Mouse (Mus musculus) ES-CJ7 (cell line): ENCODE results near the gene Olfr91.

Experiments used
- DNase-seq: peaks from one replicate; pipeline ENCODE4 v3.0.0; 2011; ENCODE audit warnings: low read depth, low spot score

Gene Olfr91

GRCm38 (mm10) chr17:37061435-37061834, 36.6 kb downstream of the Olfr91 start:
- DNase-seq = no peak

- no peak for DNase-seq
Observed at GRCm38 (mm10) chr17:37056957-37057356, 41.1 kb downstream of the Olfr91 start.

DNA sequence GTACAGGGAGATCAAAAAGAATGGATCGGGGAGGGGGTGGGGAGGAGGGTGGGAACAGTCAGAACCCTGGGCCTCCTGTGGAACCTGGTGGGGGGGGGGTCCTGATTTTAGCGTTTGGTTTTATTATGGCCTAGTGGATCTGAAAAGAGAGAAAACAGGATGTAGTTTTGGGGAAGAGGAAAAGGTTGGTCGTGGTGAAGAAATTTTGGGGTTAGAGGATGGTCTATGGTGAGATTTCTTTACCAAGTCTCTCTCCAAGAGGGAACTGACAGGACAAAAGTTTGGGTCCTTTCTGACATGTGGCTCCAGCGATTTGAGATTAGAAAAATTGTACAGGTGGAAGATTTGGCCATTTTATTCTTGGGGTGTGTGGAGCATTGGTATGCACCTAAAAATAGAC, 46.3 kb downstream of the Olfr91 start:
- no peak for DNase-seq

DNA sequence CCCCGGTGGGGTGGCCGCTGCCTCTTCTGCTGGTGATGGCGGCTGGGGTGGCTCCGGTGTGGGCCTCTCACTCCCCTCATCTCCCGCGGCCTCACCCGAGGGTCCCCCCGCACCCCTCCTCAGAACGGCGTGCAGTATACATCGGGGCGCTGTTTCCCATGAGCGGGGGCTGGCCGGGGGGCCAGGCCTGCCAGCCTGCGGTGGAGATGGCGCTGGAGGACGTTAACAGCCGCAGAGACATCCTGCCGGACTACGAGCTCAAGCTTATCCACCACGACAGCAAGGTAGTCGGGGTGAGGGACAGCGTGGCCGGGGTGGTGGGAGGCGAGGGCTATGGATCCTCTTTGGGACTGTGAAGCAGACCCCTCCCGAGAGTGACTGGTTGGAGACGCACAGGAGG, 47.2 kb downstream of the Olfr91 start:
- no peak for DNase-seq

DNA sequence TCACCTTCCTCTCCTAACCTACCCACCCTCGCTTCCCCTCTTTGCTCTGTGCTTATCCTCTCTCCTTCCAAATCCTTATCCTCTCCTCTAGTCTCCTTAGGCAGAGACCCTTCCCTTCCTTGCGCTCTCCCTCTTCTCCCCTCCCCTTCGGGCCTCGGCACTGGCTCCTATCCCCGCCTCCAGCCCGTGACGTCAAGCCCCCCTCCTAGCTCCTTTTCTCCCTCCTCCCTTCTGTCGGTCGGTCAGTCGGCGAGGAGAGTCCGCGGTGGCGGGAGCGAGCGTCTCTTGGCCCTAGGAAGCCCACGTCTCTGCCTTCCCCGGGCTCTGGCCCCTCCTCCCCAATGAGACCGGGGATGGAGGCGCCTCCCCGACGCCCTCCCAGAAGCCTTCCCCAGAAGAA, 47.7 kb downstream of the Olfr91 start:
- DNase-seq = peak; percentile 84

DNA sequence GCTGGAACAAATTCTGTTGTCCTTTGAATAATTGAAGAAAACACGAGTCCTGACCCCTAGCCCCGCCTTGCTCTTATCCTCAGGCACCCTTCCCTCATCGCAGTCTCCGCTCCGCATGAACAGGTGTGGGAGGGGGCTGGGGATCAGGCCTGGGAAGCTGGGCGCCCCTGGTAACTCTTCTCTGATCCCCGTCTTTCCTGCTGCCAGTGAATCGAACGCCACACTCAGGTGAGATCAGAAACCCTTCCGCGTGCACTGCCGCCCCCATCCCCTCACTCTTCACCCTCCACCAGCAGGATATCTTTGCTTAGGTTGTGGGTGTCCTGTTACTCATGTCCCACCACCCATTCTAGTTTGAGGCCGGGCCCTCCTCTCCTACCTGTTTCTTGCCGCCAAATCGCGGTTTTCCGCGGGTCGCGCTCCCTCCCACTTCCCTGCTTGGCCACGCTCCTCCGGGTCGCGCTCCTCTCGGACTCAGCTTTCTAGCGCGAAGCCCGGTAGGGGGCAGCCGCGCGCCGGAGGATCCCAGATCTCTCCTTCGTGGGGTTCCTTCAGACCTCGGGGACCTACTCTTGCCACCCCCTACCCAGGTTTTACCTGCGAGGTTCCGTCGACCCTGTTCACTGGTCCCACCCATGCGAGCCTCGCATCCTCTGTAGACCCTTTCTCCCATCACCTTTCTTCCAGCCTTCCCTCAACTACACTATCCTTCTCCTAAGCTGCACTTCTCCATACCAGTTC, 48.3 kb downstream of the Olfr91 start:
- peak; percentile 72 for DNase-seq

- DNase-seq = no peak
Observed at GRCm38 (mm10) chr17:37048383-37048782, 49.7 kb downstream of the Olfr91 start.

DNA sequence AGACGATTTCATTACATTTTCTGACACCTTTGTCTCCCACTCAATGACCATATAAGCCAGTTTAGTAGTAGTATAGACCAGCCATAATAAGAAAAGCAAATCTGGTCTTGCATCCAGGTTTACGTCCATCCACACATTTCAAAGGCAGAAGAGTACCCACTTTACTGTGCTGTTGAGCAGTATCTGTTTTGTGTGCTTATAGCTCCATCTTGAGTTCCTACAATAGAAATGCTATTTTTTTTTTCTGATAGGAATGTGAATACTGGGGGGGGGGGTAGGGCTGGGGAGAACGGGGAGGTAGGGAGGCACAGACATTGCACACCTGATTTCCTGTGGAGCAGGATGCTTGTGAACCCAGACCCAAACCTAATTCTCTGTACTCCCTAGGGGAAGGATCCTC, 50.1 kb downstream of the Olfr91 start:
- peak; percentile 52 for DNase-seq

DNA sequence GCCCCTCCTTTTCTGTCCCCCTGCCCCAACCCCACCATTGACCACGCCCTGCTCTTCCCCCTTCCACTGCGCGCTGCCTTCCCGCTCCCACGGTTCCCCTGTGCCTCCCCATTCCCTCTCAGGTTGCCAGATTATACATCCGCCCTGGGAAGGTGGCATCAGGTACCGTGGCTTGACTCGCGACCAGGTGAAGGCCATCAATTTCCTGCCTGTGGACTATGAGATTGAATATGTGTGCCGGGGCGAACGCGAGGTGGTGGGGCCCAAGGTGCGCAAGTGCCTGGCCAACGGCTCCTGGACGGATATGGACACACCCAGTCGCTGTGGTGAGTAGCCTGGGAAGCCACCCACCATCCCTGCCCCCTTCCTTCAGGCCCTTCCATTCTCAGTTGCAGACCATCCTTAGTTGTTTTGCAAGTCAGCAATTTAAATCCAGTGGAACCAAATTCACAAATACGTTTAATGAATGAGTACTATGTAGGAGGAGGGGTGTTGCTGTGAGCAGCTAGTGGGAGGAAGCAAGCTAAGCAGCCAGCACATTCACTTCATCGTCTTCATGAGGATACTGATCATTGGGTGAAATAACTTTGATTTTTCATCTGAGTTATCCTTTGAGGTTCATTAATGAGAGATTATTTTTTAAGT, 50.6 kb downstream of the Olfr91 start:
- DNase-seq = peak; percentile 59

- peak; percentile 67 for DNase-seq
Observed at GRCm38 (mm10) chr17:37046312-37047112, 51.6 kb downstream of the Olfr91 start.

GRCm38 (mm10) chr17:37045611-37046311, 52.3 kb downstream of the Olfr91 start, which contains the start of gene Gabbr1:
TSS of gene Gabbr1 (plus strand) at chr17:37045966.
- DNase-seq = peak; percentile 90

DNA sequence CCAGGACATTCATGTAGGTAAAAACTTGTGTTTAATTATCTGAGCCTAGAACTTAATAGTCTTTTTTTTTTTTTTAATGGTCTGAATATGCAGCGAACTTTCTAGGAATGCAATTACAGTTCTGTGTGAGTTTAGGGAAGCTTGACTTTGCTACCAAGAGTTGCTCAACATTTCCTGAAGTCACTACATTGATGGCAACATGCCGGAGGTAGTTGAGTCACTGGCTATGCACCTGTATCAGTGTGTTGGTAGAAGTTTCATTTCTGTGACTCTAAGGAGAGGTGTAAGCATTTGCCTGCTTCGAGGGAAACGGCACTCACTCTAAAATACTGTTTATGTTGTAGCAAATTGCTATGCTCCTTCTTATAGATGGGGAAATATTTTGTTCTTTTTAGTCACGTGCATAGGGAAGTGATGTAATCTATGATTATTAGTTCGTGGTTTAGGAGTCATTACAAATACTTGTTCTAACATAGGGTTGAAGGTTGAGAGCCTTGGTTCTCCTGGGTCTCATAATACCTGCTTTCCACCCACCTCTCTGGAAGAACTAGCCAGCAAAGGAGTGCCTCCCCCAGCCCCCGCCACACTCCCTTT, 53.3 kb downstream of the Olfr91 start:
- DNase-seq = no peak
